Mouse (Mus musculus) small intestine, adult 2 months (tissue): ENCODE measurements around the gene Ryk.

Source experiments
- CTCF ChIP-seq: fragments of 200-500 bp; IDR thresholded peaks from 2 replicates; pipeline ENCODE4 v1.5.1; 2012; ENCODE audit warnings: low read depth, mild to moderate bottlenecking, control low read depth, inconsistent platforms, low read length, moderate library complexity, mixed read lengths; ENCODE audit not compliant: insufficient replicate concordance, insufficient read length; ENCODE audit errors: extremely low read depth
- POLR2A ChIP-seq: fragments of 200-500 bp; IDR thresholded peaks from 2 replicates; pipeline ENCODE4 v1.6.1; 2012; ENCODE audit warnings: low read depth, mild to moderate bottlenecking, control low read depth, inconsistent platforms, low read length, moderate library complexity

- TF ChIP-seq CTCF = no peak
- no peak for TF ChIP-seq POLR2A
Observed at GRCm38 (mm10) chr9:102861789-102862188, 27.1 kb downstream of the Ryk start.
